Mouse (Mus musculus) leukemia stem cell, adult 10-12 weeks (primary cell): ENCODE data around the gene Hdac8. TPM values are rescaled to one million over a fixed set of nuclear protein-coding genes. Genes with fewer than 3 reads are reported as not detected.

ENCODE experiments used
- polyA plus RNA-seq: library from polyadenylated mRNA; stranded (reverse); fragments of >175 nt; gene quantifications from 2 replicates; pipeline ENCODE4 v1.2.3, GENCODE M21; 2012; ENCODE audit warnings: low replicate concordance

The Hdac8 gene
- polyA plus RNA-seq, result 2.0 and 3.3 TPM in 2 replicates

DNA sequence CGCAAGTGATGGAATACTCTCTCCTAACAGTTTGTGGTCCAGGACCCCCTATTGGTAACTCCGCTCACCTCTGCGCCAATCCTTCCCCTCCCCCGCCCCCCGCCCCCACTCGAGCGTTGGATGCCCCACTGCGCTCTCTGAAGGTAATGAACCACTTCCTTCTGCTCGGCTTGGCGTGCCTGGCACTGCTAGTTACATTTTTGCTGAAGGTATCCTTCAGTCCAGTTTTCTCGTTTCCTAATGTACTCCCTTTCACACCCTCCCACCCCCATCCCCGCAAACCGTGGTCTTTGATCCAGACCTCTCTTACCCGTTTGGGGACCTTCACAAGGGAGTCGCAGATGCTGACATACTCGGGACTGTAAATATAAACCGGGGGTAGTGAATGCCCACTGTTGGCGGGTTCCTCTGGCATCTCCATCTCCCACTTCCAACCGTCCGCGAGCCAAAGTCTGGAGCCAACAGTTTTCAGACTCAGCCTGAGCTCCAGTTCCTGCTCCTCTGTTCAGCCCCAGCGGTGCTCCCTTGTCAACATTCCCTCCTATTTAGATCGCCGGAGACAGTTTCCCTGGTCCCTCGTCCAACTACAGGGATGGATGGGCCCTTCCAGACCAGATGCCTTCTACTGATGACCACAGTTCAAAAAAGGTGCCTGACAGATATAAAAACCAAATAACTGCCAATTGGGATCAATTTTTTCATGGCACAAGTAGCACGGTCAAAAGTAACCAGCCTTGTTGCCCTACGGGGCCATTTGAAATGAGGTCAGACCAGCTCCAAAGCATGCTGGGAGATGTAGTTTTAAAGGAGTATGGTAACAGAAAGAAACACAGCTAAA is at the start of gene Hdac8:
Gene Hdac8, minus strand, starts transcription at position 716 of the 838 bp plus-strand sequence.

DNA sequence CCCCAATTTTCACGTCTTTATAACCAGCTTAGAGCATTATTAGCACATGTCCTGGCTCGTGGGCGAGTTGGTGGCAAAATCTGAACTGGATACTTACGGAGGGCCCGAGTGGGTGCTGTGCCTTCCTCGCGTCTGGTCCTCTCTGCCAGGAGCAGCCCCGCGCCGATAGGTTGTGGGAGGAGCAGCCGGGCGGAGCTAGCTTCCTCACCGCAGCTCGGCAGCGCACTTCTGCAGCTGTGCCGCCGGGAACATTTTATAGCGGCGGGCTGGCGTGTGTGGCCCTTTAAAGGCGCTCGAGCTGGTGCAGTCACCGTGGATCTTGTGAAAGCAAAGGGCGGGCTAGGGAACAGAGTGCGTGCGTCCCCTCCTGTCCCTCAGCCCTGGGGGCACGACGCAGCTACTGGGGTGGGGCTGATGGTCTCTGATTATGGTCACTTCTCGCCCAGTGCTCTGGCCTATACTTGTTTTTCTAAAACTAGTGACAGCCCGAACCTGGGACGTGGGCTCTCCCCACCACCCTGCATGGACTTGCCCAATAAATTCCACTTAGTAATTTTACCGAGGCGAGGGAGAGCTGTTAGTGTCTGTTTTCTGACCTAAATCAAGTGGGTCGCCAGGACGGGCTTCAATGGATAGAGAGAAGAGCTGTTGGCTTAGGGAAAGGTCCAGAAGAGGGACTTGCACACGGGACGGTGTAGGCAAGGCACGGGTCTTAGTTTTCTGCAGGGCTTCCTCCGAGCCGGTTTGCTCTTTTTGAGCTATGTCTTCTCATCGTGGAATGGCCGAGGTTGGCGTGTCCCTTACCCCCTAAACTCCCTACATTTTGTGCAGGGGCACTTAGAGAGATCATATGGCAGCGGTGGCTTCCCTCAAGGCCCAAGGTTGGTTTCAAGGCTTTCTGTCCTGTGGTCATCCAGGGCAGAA is 253.0 kb downstream of the Hdac8 start, which contains the start of gene Cited1:
Gene Cited1, minus strand, starts transcription at position 245 of the 924 bp plus-strand sequence.

Other genes starting within 250 kb of the Hdac8 start
- 0.35 and 0.71 TPM in 2 replicates for gene Phka1, start 138.9 kb upstream of the Hdac8 start, polyA plus RNA-seq
- not detected in 2 replicates for gene Gm3880, start 181.6 kb upstream of the Hdac8 start, polyA plus RNA-seq
- not detected in 2 replicates for gene Gm9112, start 202.3 kb upstream of the Hdac8 start, polyA plus RNA-seq
- not detected in 2 replicates for gene Dmrtc1b, start 202.5 kb upstream of the Hdac8 start, polyA plus RNA-seq